Mouse (Mus musculus) cerebellum, adult 2 months (tissue): Measurements from ENCODE around the gene Fam193a.

ENCODE experiments used
- CTCF ChIP-seq: fragments of 200-500 bp; IDR thresholded peaks from 2 replicates; pipeline ENCODE4 v1.5.1; 2011; ENCODE audit warnings: low read depth, mild to moderate bottlenecking, control low read depth, low read length, moderate library complexity, borderline replicate concordance; ENCODE audit not compliant: insufficient read depth
- POLR2A ChIP-seq: fragments of 200-500 bp; IDR thresholded peaks from 2 replicates; pipeline ENCODE4 v1.6.1; 2011; ENCODE audit warnings: low read length, control low read depth, borderline replicate concordance; ENCODE audit not compliant: insufficient read depth

DNA sequence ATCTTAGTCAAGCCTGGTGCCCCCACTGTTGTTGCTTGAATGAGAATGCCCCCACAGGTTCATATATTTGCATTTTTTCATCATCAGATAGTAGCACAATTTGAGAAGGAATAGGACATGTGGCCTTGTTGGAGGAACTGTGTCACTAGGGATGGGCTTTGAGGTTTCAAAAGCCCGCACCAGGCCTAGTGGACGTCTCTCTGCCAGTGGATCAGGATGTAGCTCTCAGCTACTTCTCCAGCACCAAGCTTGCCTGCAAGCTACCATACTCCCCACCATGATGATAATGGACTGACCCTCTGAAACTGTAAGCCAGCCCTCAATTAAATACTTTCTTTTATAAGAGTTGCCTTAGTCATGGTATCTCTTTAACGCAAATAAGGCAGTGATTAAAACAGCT is 142.8 kb downstream of the Fam193a start:
- TF ChIP-seq POLR2A (no peak), CTCF (no peak)
